In genomic region chr2:30731832-30732231, GRCm38 (mm10) we compare ENCODE assay signal across 31 mouse cellular contexts.
"Had no signal": no experiment of that assay in that cellular context is flagged by ENCODE, and none has a peak within 500 bp of the region (broad histone marks: within the 10 kb centered on the region; RNA-seq: fewer than 3 reads in every experiment).

No protein-coding gene starts in this region.

- H3K9me3 ChIP-seq: limb, embryonic 10.5 days; limb, embryonic 12.5 days; limb, embryonic 13.5 days; limb, embryonic 15.5 days; liver, embryonic 12.5 days; liver, embryonic 13.5 days; liver, embryonic 15.5 days; lung, embryonic 15.5 days; midbrain, embryonic 12.5 days; midbrain, embryonic 15.5 days had no signal

- H3K4me1 ChIP-seq: limb, embryonic 15.5 days; liver, embryonic 15.5 days had no signal

- H3K27me3 ChIP-seq: limb, embryonic 12.5 days; limb, embryonic 13.5 days; limb, embryonic 15.5 days; lung, embryonic 15.5 days; midbrain, embryonic 12.5 days; midbrain, embryonic 13.5 days; midbrain, embryonic 15.5 days had no signal

- H3K4me3 ChIP-seq: limb, embryonic 10.5 days; limb, embryonic 12.5 days; limb, embryonic 13.5 days; limb, embryonic 15.5 days; liver, embryonic 12.5 days; liver, embryonic 13.5 days; liver, embryonic 15.5 days; lung, embryonic 15.5 days; megakaryocyte, embryonic 14.5 days; midbrain, embryonic 10.5 days; midbrain, embryonic 12.5 days; midbrain, embryonic 13.5 days; midbrain, embryonic 15.5 days; myocyte had no signal

- H3K36me3 ChIP-seq: limb, embryonic 10.5 days; limb, embryonic 12.5 days; limb, embryonic 13.5 days; limb, embryonic 15.5 days; liver, embryonic 12.5 days; liver, embryonic 13.5 days; liver, embryonic 15.5 days; lung, embryonic 15.5 days; midbrain, embryonic 10.5 days; midbrain, embryonic 12.5 days; midbrain, embryonic 13.5 days; midbrain, embryonic 15.5 days had no signal

- H3K9ac ChIP-seq: limb, embryonic 12.5 days; limb, embryonic 13.5 days; limb, embryonic 15.5 days; liver, embryonic 12.5 days; liver, embryonic 13.5 days; liver, embryonic 14.5 days; liver, embryonic 15.5 days; liver, postnatal 0 days; lung, embryonic 14.5 days; lung, embryonic 15.5 days; midbrain, embryonic 12.5 days; midbrain, embryonic 13.5 days; midbrain, embryonic 15.5 days had no signal

- H3K27ac ChIP-seq: limb, embryonic 10.5 days; limb, embryonic 12.5 days; limb, embryonic 13.5 days; limb, embryonic 15.5 days; liver, embryonic 12.5 days; liver, embryonic 13.5 days; liver, embryonic 14.5 days; liver, embryonic 15.5 days; lung, embryonic 15.5 days; macrophage; midbrain, embryonic 10.5 days; midbrain, embryonic 12.5 days; midbrain, embryonic 13.5 days; midbrain, embryonic 15.5 days had no signal

- H3K4me2 ChIP-seq: limb, embryonic 12.5 days; limb, embryonic 13.5 days; limb, embryonic 15.5 days; liver, embryonic 11.5 days; liver, embryonic 12.5 days; liver, embryonic 13.5 days; liver, embryonic 15.5 days; lung, embryonic 14.5 days; lung, embryonic 15.5 days; midbrain, embryonic 11.5 days; midbrain, embryonic 12.5 days; midbrain, embryonic 13.5 days; midbrain, embryonic 15.5 days had no signal

- DNase-seq: left cerebral cortex, postnatal 4 days; liver; liver, embryonic 13.5 days; liver, postnatal 0 days; lung, adult 18-20 months; lung, adult 2 months; lung, embryonic 14.5 days; lung, postnatal 10 days; lung, postnatal 14 days; lung, postnatal 36 days; lung, postnatal 4 days; midbrain, embryonic 14.5 days had no signal

- ATAC-seq: liver, embryonic 12.5 days; liver, postnatal 0 days; lung, postnatal 0 days; midbrain, embryonic 13.5 days; midbrain, embryonic 15.5 days; midbrain, embryonic 16.5 days had no signal
